Mouse (Mus musculus): Measurements from ENCODE around the gene Cyth4. TPM values are rescaled to one million over a fixed set of nuclear protein-coding genes. Genes with fewer than 3 reads are reported as not detected.

The Cyth4 gene
- polyA plus RNA-seq, 1 experiment = 13.0 TPM

- no peak for DNase-seq (ENCODE audit: low read depth, low spot score)
- WGBS = 66% methylated on average over 4 of the region's 4 CpGs
Observed at GRCm38 (mm10) chr15:78607463-78607862, 10.6 kb downstream of the Cyth4 start.

GRCm38 (mm10) chr15:78610705-78611462, 14.0 kb downstream of the Cyth4 start:
- DNase-seq (ENCODE audit: low read depth, low spot score) = no peak
- WGBS = 59% methylated on average over 12 of the region's 12 CpGs

GRCm38 (mm10) chr15:78614536-78614935, 17.7 kb downstream of the Cyth4 start:
- no peak for DNase-seq (ENCODE audit: low read depth, low spot score)
- WGBS = 84% methylated on average over 7 of the region's 7 CpGs

DNA sequence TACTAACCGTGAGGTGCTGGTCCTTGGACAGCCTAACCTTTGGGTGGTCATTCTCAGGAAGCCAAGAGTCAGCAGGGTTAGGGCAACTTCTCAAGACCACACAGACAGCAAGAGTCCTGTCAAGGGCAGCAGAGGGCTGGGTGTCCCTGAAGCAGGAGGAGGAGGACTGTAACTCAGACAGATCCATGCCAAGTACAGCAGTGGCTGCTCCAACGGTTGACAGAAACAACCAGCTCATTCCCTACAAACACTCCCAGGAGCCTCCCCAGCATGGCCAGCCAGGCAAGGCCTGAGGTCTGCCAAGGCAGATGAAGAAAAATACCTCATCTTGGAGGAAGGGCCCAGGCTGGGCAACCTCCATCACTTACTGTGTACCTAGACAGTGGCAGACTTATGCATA, 20.1 kb downstream of the Cyth4 start:
- WGBS = 74% methylated on average over 2 of the region's 2 CpGs
- no peak for DNase-seq (ENCODE audit: low read depth, low spot score)

- 16% methylated on average over 5 of the region's 5 CpGs for WGBS
- peak; percentile 11 for DNase-seq (ENCODE audit: low read depth, low spot score)
Observed at GRCm38 (mm10) chr15:78623426-78623825, 26.6 kb downstream of the Cyth4 start.

- 25% methylated on average over 13 of the region's 13 CpGs for WGBS
- peak; percentile 13 for DNase-seq (ENCODE audit: low read depth, low spot score)
Observed at GRCm38 (mm10) chr15:78624431-78624950, 27.6 kb downstream of the Cyth4 start.

DNA sequence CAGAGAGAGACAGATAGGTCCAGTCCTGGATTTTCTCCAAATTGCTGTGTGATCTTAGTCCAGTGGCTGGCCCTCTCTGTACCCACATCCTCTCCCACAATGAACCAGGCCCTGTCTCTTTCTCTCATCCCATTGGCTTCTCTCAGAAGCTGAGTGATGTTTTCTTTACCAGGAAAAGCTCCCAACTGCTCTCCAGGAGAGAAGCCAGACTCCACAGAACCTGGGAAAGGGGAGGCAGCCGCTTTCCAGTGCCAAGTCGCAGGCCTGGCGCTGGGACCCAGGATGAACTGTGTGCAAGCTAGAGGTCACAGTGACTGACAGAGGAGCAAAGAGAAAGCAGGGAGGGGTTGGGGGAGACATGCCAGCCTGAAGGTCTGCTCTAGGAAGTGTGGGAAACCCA, 28.1 kb downstream of the Cyth4 start:
- no peak for DNase-seq (ENCODE audit: low read depth, low spot score)
- WGBS = 40% methylated on average over 3 of the region's 3 CpGs

DNA sequence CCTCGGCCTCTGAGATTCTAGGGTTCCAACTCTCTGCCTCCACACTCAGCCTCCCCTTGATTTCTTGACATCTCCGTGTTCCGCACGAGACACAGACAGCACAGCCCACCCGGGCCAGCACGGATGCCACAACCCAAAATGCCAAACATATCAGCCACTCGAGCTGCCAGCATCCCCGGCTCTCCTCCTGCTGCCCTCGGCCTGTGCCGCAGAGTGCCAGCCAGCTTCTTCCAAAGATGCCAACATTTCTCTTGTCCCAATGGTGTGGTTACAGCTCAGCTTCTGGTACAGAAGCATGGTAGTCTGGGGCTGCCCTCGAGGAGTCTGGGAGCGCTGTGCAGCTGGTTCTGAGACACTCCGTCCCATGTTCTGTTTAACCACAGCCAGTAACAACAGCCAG, 29.4 kb downstream of the Cyth4 start:
- WGBS = 81% methylated on average over 13 of the region's 13 CpGs
- DNase-seq (ENCODE audit: low read depth, low spot score) = no peak

DNA sequence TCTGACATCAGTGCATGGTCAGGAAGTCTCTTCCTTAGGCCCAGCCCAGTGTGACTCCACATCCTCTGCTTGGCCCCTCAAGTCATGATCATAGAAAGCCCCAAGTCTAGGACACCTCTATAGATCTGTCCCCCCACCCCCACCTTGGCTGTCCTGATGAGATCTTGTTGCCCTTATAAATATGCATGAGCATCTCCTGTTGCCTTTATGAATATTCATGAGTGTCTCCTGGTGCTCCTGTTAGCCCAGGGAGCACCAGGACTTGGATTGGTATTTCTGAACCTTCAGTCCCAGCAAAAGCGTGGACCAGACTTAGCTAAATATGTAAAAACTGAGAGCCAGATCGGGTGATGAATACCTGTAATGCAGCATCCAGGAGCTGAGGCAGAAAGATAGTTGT, 35.5 kb downstream of the Cyth4 start:
- DNase-seq (ENCODE audit: low read depth, low spot score) = no peak
- WGBS = 70% methylated on average over 2 of the region's 2 CpGs

DNA sequence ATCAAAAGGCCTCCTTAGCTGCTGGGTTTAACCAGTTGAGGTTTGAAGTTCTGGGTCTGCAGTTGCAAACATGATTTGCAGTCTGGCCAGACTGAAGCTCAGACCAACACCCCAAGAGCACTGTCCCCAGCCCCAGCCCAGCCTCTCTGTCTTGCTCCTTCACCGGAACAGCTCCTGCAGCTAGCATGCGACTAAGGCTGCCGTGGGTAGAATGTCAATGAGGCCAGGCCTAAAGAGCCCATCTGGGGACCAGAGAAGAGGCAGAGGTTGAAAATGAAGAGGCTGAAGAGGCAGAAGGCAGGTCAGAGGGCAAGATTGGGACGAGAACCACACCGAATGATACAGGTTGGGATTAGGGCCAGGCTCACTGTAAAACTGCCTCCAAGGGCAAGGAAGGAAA, 36.6 kb downstream of the Cyth4 start:
- 92% methylated on average over 5 of the region's 5 CpGs for WGBS
- no peak for DNase-seq (ENCODE audit: low read depth, low spot score)

- 41% methylated on average over 10 of the region's 10 CpGs for WGBS
- no peak for DNase-seq (ENCODE audit: low read depth, low spot score)
Observed at GRCm38 (mm10) chr15:78634095-78634737, 37.4 kb downstream of the Cyth4 start.

GRCm38 (mm10) chr15:78635231-78635630, 38.4 kb downstream of the Cyth4 start:
- no peak for DNase-seq (ENCODE audit: low read depth, low spot score)
- WGBS = 25% methylated on average over 7 of the region's 7 CpGs

GRCm38 (mm10) chr15:78643633-78644032, 46.8 kb downstream of the Cyth4 start:
- WGBS = 18% methylated on average over 6 of the region's 6 CpGs
- no peak for DNase-seq (ENCODE audit: low read depth, low spot score)

DNA sequence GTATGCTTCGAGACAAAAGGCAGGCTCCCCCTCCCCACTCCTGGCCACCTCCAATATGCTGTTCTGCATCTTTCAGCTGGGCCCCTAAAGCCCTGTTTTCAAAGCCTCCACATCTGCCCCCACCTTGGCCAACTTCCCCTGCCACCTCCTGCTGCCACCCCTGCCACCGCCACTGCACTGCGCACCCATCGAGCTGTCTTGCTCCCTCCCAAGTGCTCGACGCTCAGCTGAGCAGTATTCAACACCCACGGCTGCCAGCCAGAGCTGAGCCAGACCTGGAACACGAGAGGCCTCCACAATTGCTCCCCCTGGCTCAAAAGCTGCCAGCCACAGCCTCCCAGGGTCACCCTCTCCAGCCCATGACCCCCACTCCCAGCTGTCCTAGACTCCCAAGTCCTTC, 47.8 kb downstream of the Cyth4 start:
- DNase-seq (ENCODE audit: low read depth, low spot score) = no peak
- 39% methylated on average over 8 of the region's 8 CpGs for WGBS

DNA sequence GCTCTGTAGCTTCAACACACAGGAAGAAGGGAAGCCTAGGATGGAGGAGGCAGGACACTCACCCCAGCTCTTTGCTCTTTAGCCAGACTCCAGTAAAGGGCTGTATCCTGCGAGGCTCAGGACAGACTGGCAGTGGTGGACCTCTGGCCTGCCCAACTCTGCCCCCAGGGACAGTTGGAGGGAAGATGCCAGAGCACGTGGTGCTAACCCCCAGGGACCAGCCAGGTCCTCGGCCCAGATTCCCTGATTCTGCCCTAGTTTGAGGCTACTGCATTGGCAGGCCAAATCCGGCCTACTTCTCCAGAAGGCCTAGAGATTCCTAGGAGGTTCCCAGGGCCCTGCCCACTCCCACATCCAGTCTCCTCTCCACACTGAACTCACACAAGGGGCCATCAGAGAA, 50.9 kb downstream of the Cyth4 start:
- no peak for DNase-seq (ENCODE audit: low read depth, low spot score)
- WGBS = 74% methylated on average over 4 of the region's 4 CpGs

- DNase-seq (ENCODE audit: low read depth, low spot score) = no peak
- WGBS = 35% methylated on average over 4 of the region's 4 CpGs
Observed at GRCm38 (mm10) chr15:78651169-78651568, 54.3 kb downstream of the Cyth4 start.

DNA sequence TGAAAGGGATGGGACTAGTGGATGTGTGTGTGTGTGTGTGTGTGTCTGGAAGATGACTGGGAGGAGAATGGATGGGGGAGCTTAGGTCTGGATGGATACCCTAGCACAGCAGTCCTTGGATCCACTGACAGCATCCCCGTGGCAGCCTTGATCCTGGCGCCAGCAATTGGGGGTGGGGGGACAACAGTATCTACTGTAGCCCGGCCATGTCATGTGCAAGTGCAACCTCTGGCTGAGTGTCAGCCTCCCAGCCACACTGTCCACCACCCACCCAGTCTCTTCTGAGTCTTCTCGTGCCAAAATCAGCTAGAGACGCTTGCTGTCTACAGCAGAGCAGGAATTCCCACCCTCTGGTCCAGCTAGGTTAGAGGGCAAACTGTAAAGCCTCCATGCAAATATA, 67.4 kb downstream of the Cyth4 start:
- WGBS = 54% methylated on average over 5 of the region's 5 CpGs
- DNase-seq (ENCODE audit: low read depth, low spot score) = no peak

DNA sequence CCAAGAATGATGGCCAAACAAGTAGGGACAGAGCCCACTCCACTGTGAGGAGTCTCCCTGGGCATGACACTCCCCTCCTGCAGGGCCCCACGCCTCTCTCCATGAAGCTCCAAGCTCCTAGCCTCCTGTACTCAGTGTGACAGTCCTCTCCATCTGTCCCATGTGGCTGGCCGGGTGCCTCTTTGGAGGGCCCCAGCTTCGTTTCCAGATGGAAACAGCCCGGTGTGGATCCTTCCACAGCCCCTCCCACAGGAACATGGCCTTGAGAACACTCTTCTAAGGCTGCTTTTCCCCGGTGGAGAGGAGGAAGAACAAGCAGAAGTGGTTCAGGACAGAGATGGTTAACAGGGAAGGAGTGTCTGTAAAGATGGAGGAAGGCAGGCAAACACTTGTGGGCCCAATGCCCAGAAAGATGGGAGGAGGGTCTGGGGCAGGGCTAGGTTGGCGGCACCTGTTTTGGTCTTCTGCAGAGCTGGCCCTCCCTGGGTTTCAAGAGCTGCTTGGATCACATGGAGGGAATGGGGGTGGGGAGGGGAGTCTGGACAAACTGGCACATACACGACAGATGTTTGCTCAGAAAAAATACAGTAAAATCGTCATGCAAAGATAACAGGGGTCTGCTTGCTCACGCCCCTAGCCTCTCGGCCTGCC, 72.5 kb downstream of the Cyth4 start:
- WGBS = 22% methylated on average over 10 of the region's 10 CpGs
- no peak for DNase-seq (ENCODE audit: low read depth, low spot score)

DNA sequence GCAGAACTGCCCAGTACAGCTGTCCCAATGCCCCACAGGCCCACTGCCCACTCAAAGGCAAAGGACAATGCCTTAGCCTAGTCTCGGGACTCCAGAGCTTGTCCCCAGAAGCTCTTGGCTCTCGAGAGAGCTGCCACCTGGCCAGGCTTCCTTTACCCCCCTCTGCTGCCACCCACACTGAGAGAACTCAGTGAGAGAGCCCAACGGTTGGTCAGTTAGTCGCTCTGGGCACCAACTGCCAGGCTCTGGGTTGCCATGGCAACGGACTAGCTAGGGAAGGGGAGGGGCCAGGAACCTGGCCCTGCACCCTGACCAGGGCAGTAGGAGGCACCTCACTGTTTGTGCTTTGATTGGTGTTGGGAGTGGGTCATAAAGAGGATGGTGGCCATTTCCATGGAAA, 73.5 kb downstream of the Cyth4 start:
- 11% methylated on average over 5 of the region's 5 CpGs for WGBS
- no peak for DNase-seq (ENCODE audit: low read depth, low spot score)
